Mouse (Mus musculus) mesoderm, embryonic 11.5 days (tissue): ENCODE measurements at regions not wholly inside any gene's neighbourhood (a gene's known extent, or its start where the extent isn't known, plus 50 kb on each side); places are given as distances from the start of the nearest gene placed in this dataset.
A peak's percentile ranks its signal among the peaks of the same experiment; 100 is the strongest.

ENCODE experiments used
- DNase-seq: peaks from one replicate; pipeline ENCODE4 v3.0.0-alpha.2; 2012; ENCODE audit warnings: low read depth, low spot score

DNA sequence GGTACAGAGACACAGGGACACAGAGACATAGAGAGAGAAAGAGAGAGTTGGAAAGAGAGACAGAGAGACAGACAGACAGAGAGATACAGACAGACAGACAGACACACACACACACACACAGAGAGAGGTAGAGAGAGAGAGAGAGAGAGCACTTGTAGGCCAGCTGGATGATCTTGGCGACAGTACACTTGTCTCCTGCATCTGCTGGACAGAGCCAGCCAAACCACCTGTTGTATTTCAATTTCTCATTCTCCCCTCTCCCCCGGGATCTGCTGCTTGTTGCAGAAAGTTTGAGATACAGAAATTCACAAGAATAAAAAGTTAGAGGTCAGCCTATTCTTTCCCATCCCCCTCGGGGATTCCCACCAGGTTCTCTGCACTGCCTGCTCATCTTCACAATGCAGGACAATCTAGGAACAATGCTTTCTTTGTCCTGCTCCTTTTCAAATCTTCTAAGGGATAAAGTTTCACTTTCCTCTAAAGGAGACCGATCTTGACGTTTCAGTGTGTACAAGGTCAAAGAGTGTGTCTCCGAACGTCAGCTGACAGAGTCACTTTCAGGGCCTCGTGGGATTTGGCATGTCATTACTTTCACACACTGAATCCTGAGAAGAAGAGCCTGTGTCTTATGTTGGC is 94.4 kb upstream of the Nectin3 start:
- DNase-seq: peak; percentile 26

DNA sequence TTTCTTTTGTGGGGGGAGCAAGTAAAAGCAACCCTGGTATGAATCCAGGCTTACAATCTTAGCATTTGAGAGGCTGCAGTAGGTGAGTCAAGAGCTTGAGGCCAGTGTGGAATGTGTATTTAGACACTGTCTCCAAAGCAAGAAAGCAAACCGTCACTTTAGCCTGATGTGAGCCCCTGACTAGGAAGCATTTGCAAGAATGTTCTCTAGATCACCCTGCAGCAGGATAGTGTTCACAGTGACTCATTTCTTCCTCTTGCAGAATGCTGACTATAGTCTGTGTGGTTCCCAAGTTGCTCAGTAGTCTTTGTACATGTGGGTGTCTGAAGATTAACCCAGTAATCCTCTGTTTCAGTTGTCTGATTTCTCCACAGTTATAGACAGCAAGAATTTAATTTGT is 88.7 kb upstream of the Nectin3 start:
- DNase-seq: no peak

GRCm38 (mm10) chr16:46584502-46584901 is 86.2 kb upstream of the Nectin3 start:
- no peak for DNase-seq

- no peak for DNase-seq
These were observed 82.8 kb upstream of the Nectin3 start for GRCm38 (mm10) chr16:46581115-46581514.

- no peak for DNase-seq
These were observed 75.9 kb upstream of the Nectin3 start for GRCm38 (mm10) chr16:46574221-46574620.

- no peak for DNase-seq
These were observed 69.1 kb upstream of the Nectin3 start for GRCm38 (mm10) chr16:46567446-46567845.

DNA sequence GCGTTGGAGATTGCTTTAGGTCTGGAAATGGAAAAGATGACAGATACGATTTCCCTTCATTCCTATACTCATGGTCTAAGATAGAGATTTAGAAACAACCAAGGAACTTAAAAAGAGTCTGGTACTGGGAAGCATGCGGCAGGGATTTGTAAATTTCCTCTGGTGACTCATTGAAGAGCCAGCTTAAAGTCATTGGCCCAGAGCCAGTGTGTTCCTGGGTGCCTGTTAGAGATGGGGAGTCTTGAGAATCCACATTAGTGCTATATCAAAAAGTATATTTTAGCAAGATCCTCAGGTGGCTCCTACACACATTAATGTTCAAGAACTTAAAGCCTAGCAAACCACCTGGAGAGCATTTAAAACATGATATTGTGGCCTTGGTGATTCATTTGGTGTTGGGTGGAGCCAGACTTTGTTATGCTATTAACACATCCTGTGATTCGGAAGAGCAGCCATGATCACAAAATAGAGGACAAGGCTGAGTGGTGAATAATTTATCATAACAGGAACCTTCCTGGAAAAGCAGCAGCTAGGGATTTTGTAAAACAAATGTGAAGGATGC is 67.8 kb upstream of the Nectin3 start:
- DNase-seq: no peak

GRCm38 (mm10) chr16:46557281-46557680 is 59.0 kb upstream of the Nectin3 start:
- DNase-seq: no peak

- DNase-seq: peak; percentile 54
These were observed 49.9 kb upstream of the Nectin3 start for GRCm38 (mm10) chr16:46548207-46548606.
